Mouse (Mus musculus) small intestine, adult 2 months (tissue): ENCODE data around the gene S100a3. TPM values are rescaled to one million over a fixed set of nuclear protein-coding genes. Genes with fewer than 3 reads are reported as not detected.

Experiments
- H3K27ac ChIP-seq: fragments of 200-500 bp; 2 replicates; pipeline ENCODE4 v1.5.1; 2012; ENCODE audit warnings: low read depth, low read length, control low read depth, inconsistent platforms; ENCODE audit not compliant: insufficient read depth
- H3K27me3 ChIP-seq: fragments of 200-500 bp; 2 replicates; pipeline ENCODE4 v1.6.1; 2012; ENCODE audit warnings: mild to moderate bottlenecking, moderate library complexity, low read length, inconsistent platforms; ENCODE audit not compliant: control insufficient read depth, insufficient read depth
- H3K36me3 ChIP-seq: fragments of 200-500 bp; 2 replicates; pipeline ENCODE4 v1.6.1; 2012; ENCODE audit warnings: mild to moderate bottlenecking, low read length, control low read depth, inconsistent platforms; ENCODE audit not compliant: control insufficient read depth, insufficient read depth
- H3K4me1 ChIP-seq: fragments of 200-500 bp; 2 replicates; pipeline ENCODE4 v1.6.1; 2012; ENCODE audit warnings: low read length, inconsistent platforms, mixed read lengths; ENCODE audit not compliant: control insufficient read depth, insufficient read depth, insufficient read length
- H3K4me3 ChIP-seq: fragments of 200-500 bp; 2 replicates; pipeline ENCODE4 v1.5.1; 2012; ENCODE audit warnings: low read depth, mild to moderate bottlenecking, control low read depth, inconsistent platforms, low read length, moderate library complexity
- CTCF ChIP-seq: fragments of 200-500 bp; IDR thresholded peaks from 2 replicates; pipeline ENCODE4 v1.5.1; 2012; ENCODE audit warnings: low read depth, mild to moderate bottlenecking, control low read depth, inconsistent platforms, low read length, moderate library complexity, mixed read lengths; ENCODE audit not compliant: insufficient replicate concordance, insufficient read length; ENCODE audit errors: extremely low read depth
- POLR2A ChIP-seq: fragments of 200-500 bp; IDR thresholded peaks from 2 replicates; pipeline ENCODE4 v1.6.1; 2012; ENCODE audit warnings: low read depth, mild to moderate bottlenecking, control low read depth, inconsistent platforms, low read length, moderate library complexity
- WGBS: fragments of 180-500 bp; shearing (Covaris S2); methylation state at CpG from one replicate; pipeline ENCODE4 v1.1.7; 2018; 5-methylcytosine and 5-hydroxymethylcytosine counted together
- polyA plus RNA-seq: library from polyadenylated mRNA; depleted of rRNA; stranded (reverse); fragments of >200 nt; gene quantifications from 2 replicates; pipeline ENCODE4 v1.2.3, GENCODE M21; 2012

Gene S100a3
- polyA plus RNA-seq, 1 experiment: not detected

GRCm38 (mm10) chr3:90609102-90609501 is 48.7 kb downstream of the S100a3 start:
- Histone ChIP-seq H3K27me3 (no peaks in the 10 kb centered on the region), H3K36me3 (no peaks in the 10 kb centered on the region), H3K27ac (no peak overlapping the region), H3K4me3 (no peak overlapping the region), H3K4me1 (peaks cover 18% of the 10 kb centered on the region)
- no peak for TF ChIP-seq POLR2A
- no peak for TF ChIP-seq CTCF

GRCm38 (mm10) chr3:90611494-90611893 is 51.1 kb downstream of the S100a3 start:
- Histone ChIP-seq H3K36me3 (no peaks in the 10 kb centered on the region), H3K27me3 (no peaks in the 10 kb centered on the region), H3K4me3 (no peak overlapping the region), H3K4me1 (peaks cover 25% of the 10 kb centered on the region), H3K27ac (no peak overlapping the region)
- TF ChIP-seq CTCF: no peak
- no peak for TF ChIP-seq POLR2A
- 92% methylated on average over 3 of the region's 3 CpGs for WGBS

GRCm38 (mm10) chr3:90612061-90612460 is 51.7 kb downstream of the S100a3 start:
- Histone ChIP-seq H3K4me3 (no peak overlapping the region), H3K36me3 (no peaks in the 10 kb centered on the region), H3K27ac (no peak overlapping the region), H3K4me1 (peaks cover 25% of the 10 kb centered on the region), H3K27me3 (no peaks in the 10 kb centered on the region)
- no peak for TF ChIP-seq CTCF
- no peak for TF ChIP-seq POLR2A
- WGBS: 72% methylated on average over 4 of the region's 4 CpGs

- no peaks in the 10 kb centered on the region for H3K36me3 ChIP-seq
- peak within 1 kb of the TSS; percentile 61 for H3K4me3 ChIP-seq
- H3K4me1 ChIP-seq: peaks cover 25% of the 10 kb centered on the region
- H3K27ac ChIP-seq: peak within 1 kb of the TSS; percentile 40
- 7% methylated on average over 23 of the region's 23 CpGs for WGBS
- TF ChIP-seq POLR2A (peak; percentile 15; the same call in 1 of the 2 replicates), CTCF (peak; percentile 71; the same call in 1 of the 2 replicates)
- no peaks in the 10 kb centered on the region for H3K27me3 ChIP-seq
Measured at GRCm38 (mm10) chr3:90612728-90613291, 52.4 kb downstream of the S100a3 start, which contains the start of gene S100a6. S100a6 (plus strand) TSS chr3:90612882.

- H3K4me3 ChIP-seq: peak overlapping the region; percentile 61
- WGBS: 72% methylated on average over 7 of the region's 7 CpGs
- H3K27ac ChIP-seq: peak overlapping the region; percentile 40
- H3K36me3 ChIP-seq: no peaks in the 10 kb centered on the region
- TF ChIP-seq POLR2A (no peak), CTCF (no peak)
- H3K27me3 ChIP-seq: no peaks in the 10 kb centered on the region
- peaks cover 25% of the 10 kb centered on the region for H3K4me1 ChIP-seq
Measured at GRCm38 (mm10) chr3:90613461-90614147, 53.2 kb downstream of the S100a3 start.

GRCm38 (mm10) chr3:90614148-90614530 is 53.8 kb downstream of the S100a3 start:
- WGBS: 80% methylated on average over 6 of the region's 6 CpGs
- peaks cover 23% of the 10 kb centered on the region for H3K4me1 ChIP-seq
- H3K27me3 ChIP-seq: no peaks in the 10 kb centered on the region
- H3K36me3 ChIP-seq: no peaks in the 10 kb centered on the region
- H3K27ac ChIP-seq: peak overlapping the region; percentile 40
- peak overlapping the region; percentile 61 for H3K4me3 ChIP-seq
- TF ChIP-seq POLR2A (no peak), CTCF (no peak)

- H3K27me3 ChIP-seq: no peaks in the 10 kb centered on the region
- 34% methylated on average over 11 of the region's 11 CpGs for WGBS
- TF ChIP-seq CTCF (no peak), POLR2A (no peak)
- peaks cover 21% of the 10 kb centered on the region for H3K4me1 ChIP-seq
- H3K27ac ChIP-seq: peak overlapping the region; percentile 40
- H3K4me3 ChIP-seq: peak overlapping the region; percentile 61
- no peaks in the 10 kb centered on the region for H3K36me3 ChIP-seq
Measured at GRCm38 (mm10) chr3:90614611-90615251, 54.4 kb downstream of the S100a3 start.
